Mouse (Mus musculus): ENCODE results near the gene Hoxd11.

DNA sequence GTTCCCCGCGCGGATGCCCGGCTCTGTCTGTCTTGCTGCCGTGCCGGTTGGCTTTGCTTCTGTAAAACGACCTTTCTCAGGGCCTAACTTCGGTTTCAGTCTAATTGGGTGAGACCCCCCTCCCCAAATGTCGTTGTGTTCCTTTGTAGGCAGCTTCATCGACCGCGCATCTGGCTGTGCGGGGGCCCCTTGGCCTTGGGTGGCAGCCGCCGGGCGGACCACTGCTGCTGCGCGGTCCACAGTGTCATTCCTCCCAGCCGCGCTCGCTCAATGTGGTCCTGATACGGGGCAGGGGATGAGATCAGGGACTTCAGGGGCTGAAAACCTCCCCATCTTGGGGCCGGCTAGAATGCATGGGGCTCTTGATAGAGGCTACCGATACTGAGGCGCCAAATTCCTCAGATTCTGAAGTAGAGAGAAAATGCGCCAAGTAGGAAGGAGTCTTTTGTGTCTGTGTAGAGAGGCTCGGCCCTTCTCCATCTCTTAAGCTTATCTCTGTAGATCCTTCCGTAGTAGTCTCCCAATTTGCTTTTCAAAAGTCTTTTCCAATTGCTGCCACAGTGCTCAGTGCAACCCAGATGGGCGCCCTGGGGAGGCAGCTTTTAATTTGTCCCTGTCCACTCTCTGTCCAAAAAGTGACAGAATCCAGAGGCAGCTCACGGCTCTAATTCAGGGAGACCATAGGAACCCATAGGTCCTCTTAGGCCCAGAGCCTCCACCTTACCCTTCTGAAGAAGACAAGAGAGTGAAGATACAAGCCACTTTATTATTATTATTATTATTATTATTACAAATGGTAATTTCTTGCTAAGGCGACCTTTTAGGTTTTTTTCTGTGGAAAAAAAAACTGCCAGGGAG is 8.6 kb downstream of the Hoxd11 start:
- TF ChIP-seq GATA1 (IDR thresholded peaks at IDR 0.05; ENCODE audit: low read length) = no peak
- no peak for TF ChIP-seq TAL1 (IDR thresholded peaks at IDR 0.05; ENCODE audit: low read length)
